Mouse (Mus musculus): ENCODE results near the gene Ruvbl2. TPM values are rescaled to one million over a fixed set of nuclear protein-coding genes. Genes with fewer than 3 reads are reported as not detected.
A peak's percentile ranks its signal among the peaks of the same experiment; 100 is the strongest.
"Not testable (repeated sequence)": the region's sequence is repeated elsewhere in the genome, so short reads cannot be mapped to it uniquely, and the experiment has no call there.

Gene Ruvbl2
- 125 and 158 TPM in 2 replicates for polyA plus RNA-seq (2012; rRNA removed)

GRCm38 (mm10) chr7:45437521-45438276 lies at the start of gene Ruvbl2:
TSS of gene Ruvbl2 (minus strand) at chr7:45438096.
- TF ChIP-seq POLR2A (IDR thresholded peaks at IDR 0.05; ENCODE audit: borderline replicate concordance, extremely low read depth, insufficient read depth, insufficient read length, poor library complexity, severe bottlenecking) (no peak), CTCF (IDR thresholded peaks at IDR 0.05; ENCODE audit: borderline replicate concordance, extremely low read depth, insufficient read depth, insufficient read length) (peak; percentile 20; the same call in 1 of the 2 replicates)
- no peak for DNase-seq (ENCODE audit: low read depth)

- TF ChIP-seq CTCF (IDR thresholded peaks at IDR 0.05; ENCODE audit: borderline replicate concordance, extremely low read depth, insufficient read depth, insufficient read length): no peak
- TF ChIP-seq POLR2A (IDR thresholded peaks at IDR 0.05; ENCODE audit: borderline replicate concordance, extremely low read depth, insufficient read depth, insufficient read length, poor library complexity, severe bottlenecking): no peak
- DNase-seq (ENCODE audit: low read depth): peak; percentile 7
These were observed 49.0 kb upstream of the Ruvbl2 start, which contains the start of gene Gm45808 for GRCm38 (mm10) chr7:45486761-45487415. TSS of gene Gm45808 (minus strand) at chr7:45486811.

GRCm38 (mm10) chr7:45486158-45486557 lies 48.3 kb upstream of the Ruvbl2 start:
- no peak for DNase-seq (ENCODE audit: low read depth)
- TF ChIP-seq CTCF (IDR thresholded peaks at IDR 0.05; ENCODE audit: borderline replicate concordance, extremely low read depth, insufficient read depth, insufficient read length) (no peak), POLR2A (IDR thresholded peaks at IDR 0.05; ENCODE audit: borderline replicate concordance, extremely low read depth, insufficient read depth, insufficient read length, poor library complexity, severe bottlenecking) (no peak)

- not testable (repeated sequence) for DNase-seq (ENCODE audit: low read depth)
These were observed 47.1 kb upstream of the Ruvbl2 start for GRCm38 (mm10) chr7:45484985-45485384.

GRCm38 (mm10) chr7:45482166-45482565 lies 44.3 kb upstream of the Ruvbl2 start:
- TF ChIP-seq CTCF (IDR thresholded peaks at IDR 0.05; ENCODE audit: borderline replicate concordance, extremely low read depth, insufficient read depth, insufficient read length) (no peak), POLR2A (IDR thresholded peaks at IDR 0.05; ENCODE audit: borderline replicate concordance, extremely low read depth, insufficient read depth, insufficient read length, poor library complexity, severe bottlenecking) (no peak)
- DNase-seq (ENCODE audit: low read depth): no peak

GRCm38 (mm10) chr7:45481374-45481927 lies 43.6 kb upstream of the Ruvbl2 start, which contains the start of gene Tulp2:
TSS of gene Tulp2 (plus strand) at chr7:45481877.
- TF ChIP-seq CTCF (IDR thresholded peaks at IDR 0.05; ENCODE audit: borderline replicate concordance, extremely low read depth, insufficient read depth, insufficient read length): no peak
- no peak for TF ChIP-seq POLR2A (IDR thresholded peaks at IDR 0.05; ENCODE audit: borderline replicate concordance, extremely low read depth, insufficient read depth, insufficient read length, poor library complexity, severe bottlenecking)
- DNase-seq (ENCODE audit: low read depth): peak; percentile 79

GRCm38 (mm10) chr7:45480310-45480709 lies 42.4 kb upstream of the Ruvbl2 start:
- not testable (repeated sequence) for DNase-seq (ENCODE audit: low read depth)

- no peak for DNase-seq (ENCODE audit: low read depth)
- TF ChIP-seq POLR2A (IDR thresholded peaks at IDR 0.05; ENCODE audit: borderline replicate concordance, extremely low read depth, insufficient read depth, insufficient read length, poor library complexity, severe bottlenecking) (no peak), CTCF (IDR thresholded peaks at IDR 0.05; ENCODE audit: borderline replicate concordance, extremely low read depth, insufficient read depth, insufficient read length) (no peak)
These were observed 40.9 kb upstream of the Ruvbl2 start for GRCm38 (mm10) chr7:45478774-45479173.

- DNase-seq (ENCODE audit: low read depth): peak; percentile 80
- TF ChIP-seq POLR2A (IDR thresholded peaks at IDR 0.05; ENCODE audit: borderline replicate concordance, extremely low read depth, insufficient read depth, insufficient read length, poor library complexity, severe bottlenecking): no peak
- TF ChIP-seq CTCF (IDR thresholded peaks at IDR 0.05; ENCODE audit: borderline replicate concordance, extremely low read depth, insufficient read depth, insufficient read length): peak; percentile 77
These were observed 39.1 kb upstream of the Ruvbl2 start for GRCm38 (mm10) chr7:45477003-45477402.

GRCm38 (mm10) chr7:45476453-45476852 lies 38.6 kb upstream of the Ruvbl2 start:
- no peak for TF ChIP-seq CTCF (IDR thresholded peaks at IDR 0.05; ENCODE audit: borderline replicate concordance, extremely low read depth, insufficient read depth, insufficient read length)
- DNase-seq (ENCODE audit: low read depth): no peak

- DNase-seq (ENCODE audit: low read depth): peak; percentile 54
- TF ChIP-seq POLR2A (IDR thresholded peaks at IDR 0.05; ENCODE audit: borderline replicate concordance, extremely low read depth, insufficient read depth, insufficient read length, poor library complexity, severe bottlenecking) (no peak), CTCF (IDR thresholded peaks at IDR 0.05; ENCODE audit: borderline replicate concordance, extremely low read depth, insufficient read depth, insufficient read length) (no peak)
These were observed 37.5 kb upstream of the Ruvbl2 start for GRCm38 (mm10) chr7:45475291-45475969.
